Mouse (Mus musculus) layer of hippocampus, postnatal 14 days (tissue): ENCODE data around the gene Abca12. TPM values are rescaled to one million over a fixed set of nuclear protein-coding genes. Genes with fewer than 3 reads are reported as not detected.

Experiments used
- DNase-seq, 2 experiments: peaks; one replicate each; pipeline ENCODE4 v3.0.0; 2021 to 2022; ENCODE audit warnings: low spot score in 2 of 2, mixed read lengths in 1 of 2
- total RNA-seq, 2 experiments: library from RNA; stranded (reverse); gene quantifications; 2 replicates each; pipeline ENCODE4 v1.2.3; 2021

Gene Abca12
- total RNA-seq, 2 experiments from 2014 or later = 0.14 to 0.21 TPM

DNA sequence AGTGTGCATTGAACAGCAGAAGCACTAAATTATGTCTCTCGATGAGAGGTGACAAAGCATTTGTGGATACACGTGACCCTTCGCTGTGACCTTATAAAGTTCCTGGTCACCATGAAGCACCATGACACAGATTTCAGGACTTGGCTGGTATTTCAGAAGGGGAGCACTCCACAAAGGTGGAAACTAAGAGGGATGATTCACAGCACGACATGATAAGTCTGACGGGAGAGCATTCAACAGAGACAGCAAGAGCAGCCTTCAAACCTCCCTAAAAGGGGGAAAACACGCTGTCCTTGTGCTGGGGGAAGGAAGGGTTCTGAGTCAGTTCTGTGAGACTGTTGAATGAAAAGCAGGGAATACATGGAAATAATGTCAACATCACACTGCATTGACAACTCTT is 218.5 kb downstream of the Abca12 start:
- DNase-seq = no peak

DNA sequence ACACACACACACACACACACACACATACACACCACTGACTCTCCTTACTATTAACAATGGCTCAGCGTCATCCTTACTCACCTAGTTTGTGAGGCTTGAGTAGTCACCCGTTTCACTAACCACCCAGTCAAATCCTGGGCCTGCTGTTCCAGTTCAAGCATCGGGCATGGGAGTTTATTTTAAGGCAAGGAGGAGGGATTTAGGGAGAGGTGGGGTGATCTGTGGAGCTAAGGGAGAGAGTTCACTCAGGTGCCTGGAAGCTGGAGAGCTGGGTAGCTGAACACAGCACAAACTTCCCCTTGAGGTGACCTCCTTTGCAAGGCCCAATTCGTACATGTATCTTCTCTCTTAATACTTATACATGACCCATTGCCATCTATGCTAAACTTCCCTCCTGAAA is 219.4 kb downstream of the Abca12 start:
- no peak for DNase-seq

DNA sequence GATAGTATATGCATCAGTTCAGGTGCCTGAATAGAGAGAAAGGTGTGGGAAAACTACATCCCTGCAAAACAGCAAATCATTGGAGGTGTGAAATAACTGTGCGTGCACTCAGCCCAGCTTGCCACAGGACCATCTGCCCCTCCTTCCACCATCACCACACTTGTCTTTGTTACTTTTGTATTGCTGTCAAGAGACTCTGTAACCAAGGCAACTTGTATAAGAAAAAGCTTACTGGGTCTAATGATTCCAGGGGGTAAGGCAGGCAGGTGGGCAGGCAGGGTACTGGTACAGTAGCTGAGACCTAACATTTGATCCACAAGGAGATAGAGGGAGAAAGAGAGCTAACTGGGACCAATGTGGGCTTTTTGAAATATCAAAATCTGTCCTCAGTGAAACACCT is 220.8 kb downstream of the Abca12 start:
- no peak for DNase-seq

Other genes with a start within 250 kb of the Abca12 start
- 10 to 100 TPM; 33.0 to 34.2 TPM for gene Atic, start 142.2 kb upstream of the Abca12 start, total RNA-seq
- 10 to 100 TPM; 72.1 to 89.4 TPM for gene Fn1, start 238.3 kb upstream of the Abca12 start, total RNA-seq